Mouse (Mus musculus) mouse embryonic stem cell (cell line): ENCODE data around the gene Rxfp3.

Experiments
- in situ Hi-C, 2 experiments: fragments of 300-500 bp; cut with MboI; formaldehyde crosslinking; loops; 1 replicate in 1 of 2; 3 replicates in 1 of 2; pipeline ENCODE4 v1.14.3; 2019 to 2020; ENCODE audit warnings: low sequenced_read_pairs in 2 of 2, low pct_unique_long_range_greater_than_20kb in 1 of 2, mixed read lengths in 1 of 2; ENCODE audit not compliant: unreplicated experiment in 1 of 2

Rxfp3 gene

DNA sequence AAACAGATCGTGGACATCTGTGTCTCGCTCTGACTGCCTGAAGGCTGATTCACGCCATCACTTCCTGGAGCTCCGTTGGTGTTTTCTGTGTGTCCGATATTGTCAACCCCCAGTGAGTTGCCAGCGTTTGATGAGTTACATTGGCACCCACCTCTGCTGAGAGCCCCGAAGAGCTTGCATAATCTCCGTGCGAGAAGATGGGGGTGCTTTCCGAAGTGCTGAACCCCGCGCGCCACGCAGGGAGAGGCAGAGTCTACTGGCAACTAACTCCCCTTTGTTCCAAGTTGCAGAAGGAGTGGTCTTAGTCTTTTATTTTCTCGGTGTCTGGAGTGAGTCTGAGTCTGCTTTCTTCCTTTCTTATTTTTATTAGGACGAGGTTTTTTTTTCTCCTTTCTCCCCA is at the start of gene Rxfp3:
TSS of gene Rxfp3 (minus strand) at position 281 of the 400 bp plus-strand sequence.
- in situ Hi-C loops = loop anchor here in 1 of 2 experiments (10.0 kb wide), 1 partner anchor 287 kb away; no protein-coding TSS in a partner anchor

DNA sequence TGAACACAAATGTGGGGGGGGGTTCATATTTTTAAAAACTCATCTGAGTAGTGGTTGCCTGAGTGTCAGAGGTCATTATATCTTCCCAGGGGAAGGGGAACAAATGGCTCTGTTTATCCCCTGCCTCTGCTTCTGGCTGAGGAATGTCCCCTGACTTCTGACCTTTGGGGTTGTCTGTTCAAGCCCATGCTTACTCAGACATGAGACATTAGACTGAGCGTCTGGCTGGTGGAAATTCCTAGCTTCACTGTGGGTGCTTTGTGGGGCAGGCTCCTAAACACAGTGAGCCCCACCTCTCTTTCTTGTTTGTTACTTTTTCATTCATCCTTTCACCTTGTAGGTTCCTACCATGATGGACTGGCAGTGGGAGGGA is 47.2 kb upstream of the Rxfp3 start:
- in situ Hi-C loops = no loop called here

DNA sequence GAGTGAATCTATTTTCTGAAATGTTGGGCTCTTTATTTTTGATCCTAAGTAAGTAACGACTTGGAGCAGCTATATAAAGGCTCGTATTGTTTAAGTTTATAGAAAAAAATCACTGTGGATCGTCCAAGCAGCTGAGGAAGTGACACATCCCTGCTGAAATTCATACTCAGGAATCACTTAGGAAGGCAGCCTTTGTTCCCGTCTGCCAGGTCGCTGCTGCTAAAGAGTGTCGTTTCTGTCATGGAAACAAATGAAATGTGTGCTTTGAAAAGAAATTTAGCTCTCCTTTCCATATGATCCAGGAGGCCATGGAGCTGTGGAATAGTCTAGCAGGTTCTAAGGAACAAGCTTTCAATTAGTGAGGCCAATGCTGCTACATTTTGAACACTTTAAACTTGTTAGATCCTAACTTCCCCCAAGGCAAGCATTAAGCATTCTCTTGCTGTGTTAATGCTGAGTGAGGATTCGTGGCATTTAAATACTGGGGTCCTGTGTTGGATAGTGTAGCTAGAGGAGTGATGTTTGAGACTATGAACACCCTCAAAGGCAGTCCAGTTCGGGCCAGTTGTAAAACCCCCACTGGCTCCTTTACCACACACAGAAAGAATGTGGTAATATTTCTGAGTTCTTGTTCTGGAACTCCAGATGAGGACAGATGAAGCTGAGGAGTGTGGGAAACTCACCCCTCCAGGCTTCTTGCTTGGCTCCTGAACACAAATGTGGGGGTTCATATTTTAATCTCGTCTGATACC is 46.6 kb upstream of the Rxfp3 start:
- in situ Hi-C loops = no loop called here

GRCm38 (mm10) chr15:11083678-11084077 is 45.9 kb upstream of the Rxfp3 start:
- in situ Hi-C loops = no loop called here

- in situ Hi-C loops = no loop called here
Observed at GRCm38 (mm10) chr15:11082961-11083569, 45.3 kb upstream of the Rxfp3 start.

DNA sequence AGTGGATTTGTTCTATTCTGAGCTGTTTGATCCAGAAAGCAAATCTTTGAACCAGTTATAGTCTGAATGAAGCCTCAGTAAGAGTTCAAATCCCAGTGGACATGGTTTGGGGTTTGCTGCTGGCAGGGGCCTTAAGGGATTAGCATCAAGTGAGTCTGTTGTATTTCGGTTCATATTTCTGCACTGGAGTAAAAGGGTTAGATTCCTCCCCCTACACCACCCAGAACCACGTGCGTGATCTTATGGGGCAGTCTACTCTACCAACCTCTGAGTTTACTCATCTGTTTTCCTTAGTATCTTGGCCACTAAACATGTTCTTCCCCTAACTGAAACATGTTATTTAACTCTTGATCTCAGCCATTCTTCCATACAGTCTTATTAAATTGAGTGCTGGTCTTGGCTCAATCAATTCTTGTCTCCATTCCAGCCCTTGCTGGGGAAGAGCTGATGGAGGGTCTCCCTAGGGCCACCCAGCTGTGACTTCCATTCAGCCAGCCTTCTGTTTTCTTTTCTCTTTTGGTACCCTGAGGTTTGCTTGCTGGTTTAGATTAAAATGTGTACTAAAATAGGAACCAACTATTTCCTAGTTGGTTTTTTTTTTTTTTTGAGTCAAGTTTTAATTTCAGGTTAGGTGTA is 38.1 kb upstream of the Rxfp3 start:
- in situ Hi-C loops = no loop called here

GRCm38 (mm10) chr15:11067891-11068290 is 30.1 kb upstream of the Rxfp3 start:
- in situ Hi-C loops = no loop called here

DNA sequence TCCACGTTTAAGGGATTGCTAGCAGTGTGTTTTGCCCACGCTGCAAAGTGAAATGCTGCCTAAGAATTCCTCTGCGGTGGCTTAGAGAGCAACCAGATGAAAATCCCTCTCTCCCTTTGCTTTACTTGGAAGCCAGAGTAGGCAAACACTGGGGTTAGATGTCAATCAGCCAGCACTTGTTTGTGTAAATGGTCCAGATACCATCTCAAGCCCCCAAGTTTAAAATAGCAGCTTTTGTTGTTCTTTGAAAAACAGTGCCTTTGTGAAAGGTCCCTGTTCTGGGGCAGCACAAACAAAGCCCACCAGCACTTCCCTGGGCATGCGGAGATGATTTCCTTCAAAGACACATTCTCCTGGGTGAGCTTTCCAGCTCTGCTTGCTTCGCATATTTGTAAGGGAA is 28.5 kb upstream of the Rxfp3 start:
- in situ Hi-C loops = no loop called here

DNA sequence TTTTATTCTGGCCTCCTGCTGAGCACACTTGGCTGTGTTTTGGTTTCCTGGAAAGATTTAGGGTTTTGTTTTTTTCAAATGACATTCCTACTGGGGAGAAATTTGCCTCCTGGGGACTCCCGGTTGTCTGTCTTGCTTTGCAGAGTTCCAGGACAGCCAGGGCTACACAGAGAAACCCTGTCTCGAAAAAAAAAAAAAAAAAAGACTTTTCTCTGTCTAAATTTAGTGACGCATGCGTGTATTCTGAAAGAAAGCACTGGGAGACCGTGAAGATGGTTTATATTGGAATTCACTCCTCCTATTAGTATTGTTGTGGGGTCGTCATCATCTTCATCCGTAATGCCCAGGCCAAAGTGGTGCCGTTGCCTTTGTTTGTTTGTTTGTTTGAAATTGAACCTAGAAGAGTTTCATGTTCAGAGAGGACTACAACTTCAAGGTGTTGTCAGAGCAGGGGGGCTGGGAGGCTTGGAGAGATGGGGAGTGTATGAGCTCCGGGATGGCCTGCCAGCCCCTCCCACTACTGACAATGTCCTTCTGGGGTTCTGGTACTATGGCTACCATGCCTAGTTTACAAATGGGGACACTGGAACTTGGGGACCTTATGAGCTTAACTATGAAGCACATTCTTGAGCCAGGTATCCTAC is 27.9 kb upstream of the Rxfp3 start:
- in situ Hi-C loops = no loop called here

GRCm38 (mm10) chr15:11064558-11065411 is 27.0 kb upstream of the Rxfp3 start, which contains the start of gene Adamts12:
TSS of gene Adamts12 (plus strand) at chr15:11064790.
- in situ Hi-C loops = no loop called here

GRCm38 (mm10) chr15:11064160-11064557 is 26.4 kb upstream of the Rxfp3 start:
- in situ Hi-C loops = no loop called here

- in situ Hi-C loops = no loop called here
Observed at GRCm38 (mm10) chr15:11062903-11063302, 25.1 kb upstream of the Rxfp3 start.

DNA sequence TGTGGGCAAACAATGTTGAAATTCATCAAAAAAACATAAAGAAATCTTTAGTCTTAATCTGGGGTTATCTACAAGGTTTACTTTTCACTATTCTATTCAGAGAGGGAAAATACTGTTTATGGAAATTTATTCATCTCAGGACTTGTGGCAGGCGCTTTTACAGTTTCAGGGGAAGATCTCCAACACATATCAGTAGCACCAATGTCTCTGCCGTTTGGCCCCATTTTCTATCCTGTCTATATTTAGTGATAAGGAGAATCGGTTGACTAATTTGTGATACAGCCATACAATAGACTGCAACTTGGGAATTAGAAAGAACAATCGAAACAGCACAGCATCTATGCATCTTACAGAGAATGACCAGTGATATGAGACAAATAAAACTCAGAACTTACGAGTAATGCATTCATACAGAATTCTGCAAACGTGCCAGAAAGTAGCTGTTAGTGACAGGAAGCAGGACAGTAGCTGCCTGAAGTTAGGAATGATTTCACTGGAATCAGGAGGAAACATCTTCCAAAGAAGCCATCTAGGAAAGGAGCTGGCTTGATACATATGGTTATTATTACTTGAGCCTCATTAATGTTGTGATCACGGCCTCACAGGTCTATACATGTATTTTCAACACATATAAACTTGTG is 16.8 kb upstream of the Rxfp3 start:
- in situ Hi-C loops = no loop called here

GRCm38 (mm10) chr15:11053678-11054439 is 16.1 kb upstream of the Rxfp3 start:
- in situ Hi-C loops = no loop called here

GRCm38 (mm10) chr15:11042828-11043227 is 5.0 kb upstream of the Rxfp3 start:
- in situ Hi-C loops = no loop called here

DNA sequence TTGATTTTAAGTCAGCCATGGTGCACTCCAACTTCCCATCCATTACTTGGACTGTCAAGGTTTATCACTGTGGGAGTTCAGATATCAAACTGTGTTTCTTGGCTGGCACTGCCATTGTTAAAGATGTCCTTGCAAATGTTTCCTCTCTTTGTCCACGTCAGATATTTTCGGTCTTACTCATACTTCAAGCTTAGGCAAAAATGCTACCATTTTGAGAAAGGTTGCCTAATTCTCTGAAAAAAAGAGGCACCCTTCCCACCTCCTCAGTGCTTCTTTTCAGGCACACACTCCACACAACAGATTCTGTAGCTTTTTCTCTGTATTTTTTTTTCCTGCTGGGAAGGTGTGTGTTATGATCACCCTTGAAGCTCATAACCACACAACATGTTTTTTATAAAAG is 3.4 kb upstream of the Rxfp3 start:
- in situ Hi-C loops = no loop called here

GRCm38 (mm10) chr15:11040067-11040466 is 2.3 kb upstream of the Rxfp3 start:
- in situ Hi-C loops = no loop called here
